Mouse (Mus musculus) heart, adult 2 months (tissue): Measurements from ENCODE around the gene Serpini1. TPM values are rescaled to one million over a fixed set of nuclear protein-coding genes. Genes with fewer than 3 reads are reported as not detected.

Experiments
- DNase-seq, 2 experiments: peaks; one replicate each; pipeline ENCODE4 v3.0.0; 2021
- H3K27ac ChIP-seq: fragments of 200-600 bp; 2 replicates; pipeline ENCODE4 v1.8.1; 2022
- H3K27me3 ChIP-seq: fragments of 200-500 bp; 2 replicates; pipeline ENCODE4 v1.6.1; 2012; ENCODE audit warnings: mild to moderate bottlenecking, low read length, inconsistent platforms, mixed read lengths; ENCODE audit not compliant: control insufficient read depth, insufficient read depth
- H3K36me3 ChIP-seq: fragments of 200-500 bp; 2 replicates; pipeline ENCODE4 v1.6.1; 2012; ENCODE audit warnings: low read length, inconsistent platforms; ENCODE audit not compliant: control insufficient read depth, insufficient read depth
- H3K4me1 ChIP-seq: fragments of 200-500 bp; 2 replicates; pipeline ENCODE4 v1.6.1; 2011; ENCODE audit warnings: low read length; ENCODE audit not compliant: control insufficient read depth, insufficient read depth
- H3K4me3 ChIP-seq: fragments of 200-600 bp; 2 replicates; pipeline ENCODE4 v1.8.1; 2022
- H3K79me2 ChIP-seq: fragments of 200-500 bp; replicated peaks from 2 replicates; pipeline ENCODE4 v1.6.1; 2012; ENCODE audit warnings: mild to moderate bottlenecking, inconsistent platforms, low read length, moderate library complexity, mixed read lengths; ENCODE audit not compliant: control insufficient read depth, insufficient read depth
- H3K9ac ChIP-seq: fragments of 200-500 bp; 2 replicates; pipeline ENCODE4 v1.6.1; 2012; ENCODE audit warnings: low read depth, mild to moderate bottlenecking, control low read depth, inconsistent platforms, low read length, mixed read lengths
- CTCF ChIP-seq: fragments of 200-600 bp; IDR thresholded peaks from 2 replicates; pipeline ENCODE4 v1.8.1; 2022; ENCODE audit warnings: antibody characterized with exemption, mild to moderate bottlenecking, moderate library complexity
- EP300 ChIP-seq: fragments of 200-500 bp; IDR thresholded peaks from 2 replicates; pipeline ENCODE4 v1.6.1; 2011; ENCODE audit warnings: low read depth, low read length, control low read depth; ENCODE audit not compliant: insufficient read depth
- POLR2A ChIP-seq: fragments of 200-500 bp; IDR thresholded peaks from 2 replicates; pipeline ENCODE4 v1.6.1; 2011; ENCODE audit warnings: mild to moderate bottlenecking, low read depth, low read length, control low read depth; ENCODE audit not compliant: insufficient read depth
- WGBS: fragments of 180-500 bp; shearing (Covaris S2); methylation state at CpG from one replicate; pipeline ENCODE4 v1.1.7; 2018; 5-methylcytosine and 5-hydroxymethylcytosine counted together
- intact Hi-C: fragments of 180-260 bp; cut with DNase I; formaldehyde crosslinking; loops from one replicate; pipeline ENCODE4 v1.15.1; 2025
- polyA plus RNA-seq: library from polyadenylated mRNA; depleted of rRNA; stranded (reverse); fragments of >200 nt; gene quantifications from 2 replicates; pipeline ENCODE4 v1.2.3, GENCODE M21; 2012
- total RNA-seq, 2 experiments: library from RNA; stranded (reverse); gene quantifications; 2 replicates each; pipeline ENCODE4 v1.2.3; 2021

The Serpini1 gene
- total and polyA plus RNA-seq, 3 experiments = 1.4 to 4.6 (median 3.7) TPM

GRCm38 (mm10) chr3:75666962-75667361, 109.6 kb downstream of the Serpini1 start:
- no peak overlapping the region for H3K4me3 ChIP-seq
- no peaks in the 10 kb centered on the region for H3K27me3 ChIP-seq
- H3K4me1 ChIP-seq = no peaks in the 10 kb centered on the region
- no peaks in the 10 kb centered on the region for H3K79me2 ChIP-seq
- no peak overlapping the region for H3K27ac ChIP-seq
- WGBS = 79% methylated on average over 3 of the region's 3 CpGs
- DNase-seq = no peak
- TF ChIP-seq EP300 (no peak), POLR2A (no peak), CTCF (no peak)
- no peak overlapping the region for H3K9ac ChIP-seq
- intact Hi-C loops = no loop called here
- no peaks in the 10 kb centered on the region for H3K36me3 ChIP-seq

- Histone ChIP-seq H3K27ac (no peak overlapping the region), H3K4me1 (no peaks in the 10 kb centered on the region), H3K4me3 (no peak overlapping the region), H3K27me3 (no peaks in the 10 kb centered on the region), H3K36me3 (no peaks in the 10 kb centered on the region), H3K79me2 (no peaks in the 10 kb centered on the region), H3K9ac (no peak overlapping the region)
- TF ChIP-seq POLR2A = no peak
- no peak for TF ChIP-seq EP300
- TF ChIP-seq CTCF = no peak
- 61% methylated on average over 1 of the region's 1 CpGs for WGBS
- intact Hi-C loops = no loop called here
- DNase-seq = no peak
Observed at GRCm38 (mm10) chr3:75670425-75670824, 113.1 kb downstream of the Serpini1 start.

- no peaks in the 10 kb centered on the region for H3K36me3 ChIP-seq
- no peaks in the 10 kb centered on the region for H3K27me3 ChIP-seq
- H3K79me2 ChIP-seq = no peaks in the 10 kb centered on the region
- H3K4me3 ChIP-seq = no peak overlapping the region
- no peak overlapping the region for H3K9ac ChIP-seq
- intact Hi-C loops = no loop called here
- no peak for DNase-seq
- no peaks in the 10 kb centered on the region; the same call in 1 of the 2 replicates for H3K4me1 ChIP-seq
- no peak overlapping the region for H3K27ac ChIP-seq
- no peak for TF ChIP-seq EP300
- no peak for TF ChIP-seq CTCF
- no peak for TF ChIP-seq POLR2A
Observed at GRCm38 (mm10) chr3:75682881-75683280, 125.5 kb downstream of the Serpini1 start.

DNA sequence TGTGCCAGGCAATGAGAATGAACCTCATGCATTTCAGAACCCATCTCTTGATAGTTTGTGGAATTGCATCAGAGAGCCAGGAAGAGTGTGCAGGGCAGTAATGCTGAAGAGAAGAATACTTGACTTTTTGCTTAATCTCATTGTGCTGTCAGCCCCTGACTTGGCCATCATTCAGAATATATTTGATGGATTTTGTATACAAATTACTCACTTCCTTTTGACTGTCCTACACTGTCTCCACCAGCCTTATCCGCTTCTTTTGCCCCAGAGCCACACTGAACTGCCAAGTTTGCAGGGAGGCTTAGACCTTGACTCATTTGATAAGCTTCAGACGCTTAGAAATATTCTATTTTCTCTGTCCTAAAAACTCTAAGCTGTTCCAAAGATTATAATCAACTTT, 129.4 kb downstream of the Serpini1 start:
- TF ChIP-seq CTCF = no peak
- no peak for TF ChIP-seq EP300
- TF ChIP-seq POLR2A = no peak
- Histone ChIP-seq H3K27me3 (no peaks in the 10 kb centered on the region), H3K4me1 (no peaks in the 10 kb centered on the region; the same call in 1 of the 2 replicates), H3K27ac (peak overlapping the region; percentile 18; the same call in 1 of the 2 replicates), H3K4me3 (no peak overlapping the region), H3K9ac (no peak overlapping the region), H3K79me2 (no peaks in the 10 kb centered on the region), H3K36me3 (no peaks in the 10 kb centered on the region)
- 30% methylated on average over 2 of the region's 2 CpGs for WGBS
- no peak for DNase-seq
- intact Hi-C loops = no loop called here

DNA sequence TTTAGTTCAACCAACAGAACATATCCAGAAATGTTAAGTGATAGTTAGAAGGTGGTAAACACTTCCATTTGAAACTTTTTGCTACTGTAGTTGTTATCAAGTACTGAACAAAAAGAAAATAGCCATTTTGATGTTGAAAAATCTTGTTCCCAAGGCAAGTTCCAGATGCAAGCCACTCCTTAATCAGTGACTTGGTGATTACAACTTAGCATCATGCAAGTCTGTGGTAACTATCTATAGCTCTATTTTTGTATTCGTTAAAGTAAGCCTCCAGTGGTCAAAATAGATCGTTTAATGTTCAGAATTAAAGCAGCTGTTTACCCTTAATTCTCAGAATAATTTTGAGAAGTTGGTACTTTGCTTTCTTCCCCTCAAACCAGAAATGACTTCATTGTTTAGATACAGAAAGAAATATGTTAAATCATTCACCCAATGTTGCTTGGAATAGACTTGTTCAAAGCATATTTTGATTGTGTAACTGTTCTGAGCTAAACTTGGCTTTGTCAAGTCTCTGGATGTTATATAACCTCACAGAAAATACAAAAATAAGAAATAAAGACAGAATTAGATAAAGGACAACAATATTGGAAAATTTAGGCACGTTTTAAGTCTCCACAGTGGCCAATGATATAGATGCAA, 130.0 kb downstream of the Serpini1 start:
- intact Hi-C loops = no loop called here
- 40% methylated on average over 3 of the region's 3 CpGs for WGBS
- TF ChIP-seq CTCF (no peak), EP300 (no peak), POLR2A (no peak)
- Histone ChIP-seq H3K79me2 (no peaks in the 10 kb centered on the region), H3K36me3 (no peaks in the 10 kb centered on the region), H3K9ac (no peak overlapping the region), H3K27me3 (no peaks in the 10 kb centered on the region), H3K4me1 (no peaks in the 10 kb centered on the region; the same call in 1 of the 2 replicates), H3K27ac (peak overlapping the region; percentile 18), H3K4me3 (no peak overlapping the region)
- DNase-seq = no peak

GRCm38 (mm10) chr3:75690321-75690720, 133.0 kb downstream of the Serpini1 start:
- DNase-seq = no peak
- intact Hi-C loops = no loop called here
- TF ChIP-seq EP300 = no peak
- TF ChIP-seq CTCF = no peak
- TF ChIP-seq POLR2A = no peak
- Histone ChIP-seq H3K9ac (no peak overlapping the region), H3K27ac (no peak overlapping the region), H3K27me3 (no peaks in the 10 kb centered on the region), H3K4me1 (no peaks in the 10 kb centered on the region; the same call in 1 of the 2 replicates), H3K79me2 (no peaks in the 10 kb centered on the region), H3K4me3 (no peak overlapping the region), H3K36me3 (no peaks in the 10 kb centered on the region)
